Comparison of ENCODE assay signal across 8 mouse cellular contexts in genomic region chr8:89272381-89272815, GRCm38 (mm10).
DNase-seq lines count a peak whose midpoint lies in the region; ATAC-seq lines count a peak whose summit lies in the region.

No protein-coding gene starts in this region.

- H3K27ac ChIP-seq in kidney, embryonic 16.5 days (ENCODE audit: low read length), result peak overlapping the region; percentile 57
- no peak overlapping the region for H3K27ac ChIP-seq in liver, embryonic 12.5 days
- peak overlapping the region; percentile 55 for H3K27ac ChIP-seq in neural tube, embryonic 14.5 days (ENCODE audit: low read depth, low read length)

- 0 out of 2 replicates have a peak, but pooled peaks have one; percentile 50 for ATAC-seq in kidney, embryonic 16.5 days (ENCODE audit: low FRiP score, low TSS enrichment)
- no peak for ATAC-seq in liver, embryonic 12.5 days
- ATAC-seq in neural tube, embryonic 14.5 days (ENCODE audit: low read depth), result peak; percentile 24; the same call in 1 of the 2 replicates
- no peak for ATAC-seq in erythroblast, adult 5-6 weeks (replicated peaks; ENCODE audit: low FRiP score, poor library complexity, severe bottlenecking)

- H3K9ac ChIP-seq in kidney, embryonic 16.5 days (replicated peaks; ENCODE audit: low read length), result peak overlapping the region; percentile 54; the same call in 1 of the 2 replicates
- H3K9ac ChIP-seq in liver, embryonic 12.5 days, result no peak overlapping the region
- peak overlapping the region; percentile 25; the same call in 1 of the 2 replicates for H3K9ac ChIP-seq in neural tube, embryonic 14.5 days (replicated peaks; ENCODE audit: low read depth, low read length)

- no peaks in the 10 kb centered on the region for H3K36me3 ChIP-seq in kidney, embryonic 16.5 days (ENCODE audit: insufficient read depth, low read length)
- no peaks in the 10 kb centered on the region for H3K36me3 ChIP-seq in liver, embryonic 12.5 days
- no peaks in the 10 kb centered on the region for H3K36me3 ChIP-seq in neural tube, embryonic 14.5 days (ENCODE audit: control insufficient read depth, insufficient read depth, low read length)

- 0 out of 2 replicates have a peak, but pooled peaks cover 7% of the 10 kb centered on the region for H3K4me1 ChIP-seq in kidney, embryonic 16.5 days (ENCODE audit: insufficient read depth, low read length)
- no peaks in the 10 kb centered on the region for H3K4me1 ChIP-seq in liver, embryonic 12.5 days
- H3K4me1 ChIP-seq in neural tube, embryonic 14.5 days (ENCODE audit: control insufficient read depth, insufficient read depth, low read length), result 0 out of 2 replicates have a peak, but pooled peaks cover 4% of the 10 kb centered on the region

- DNase-seq in adrenal gland, adult 18-20 months (ENCODE audit: low spot score in 2 of 2), result peak; percentile 10 to 22
- no peak for DNase-seq in adrenal gland, postnatal 4 days (ENCODE audit: low spot score in 2 of 2)
- peak; percentile 40 for DNase-seq in adrenal gland, postnatal 10 days
- peak; percentile 48 for DNase-seq in forelimb bud, embryonic 11.5 days (ENCODE audit: low read depth, low spot score)

- H3K27me3 ChIP-seq in kidney, embryonic 16.5 days (ENCODE audit: insufficient read depth, low read length), result no peaks in the 10 kb centered on the region
- H3K27me3 ChIP-seq in liver, embryonic 12.5 days (replicated peaks), result peaks cover 35% of the 10 kb centered on the region
- no peaks in the 10 kb centered on the region for H3K27me3 ChIP-seq in neural tube, embryonic 14.5 days (ENCODE audit: control insufficient read depth, insufficient read depth, low read length)

- H3K4me2 ChIP-seq in kidney, embryonic 16.5 days (replicated peaks; ENCODE audit: low read depth, low read length), result peak overlapping the region; percentile 60
- H3K4me2 ChIP-seq in liver, embryonic 12.5 days, result peak overlapping the region; percentile 54
- H3K4me2 ChIP-seq in neural tube, embryonic 14.5 days (ENCODE audit: low read depth, low read length), result peak overlapping the region; percentile 44

- WGBS in kidney, embryonic 16.5 days, result 1% methylated on average over 28 of the region's 28 CpGs
- 2% methylated on average over 28 of the region's 28 CpGs for WGBS in liver, embryonic 12.5 days (ENCODE audit: insufficient replicate concordance)
- under 1% methylated on average over 28 of the region's 28 CpGs for WGBS in neural tube, embryonic 14.5 days

- H3K9me3 ChIP-seq in kidney, embryonic 16.5 days (ENCODE audit: low read length), result peaks cover 4% of the 10 kb centered on the region; the same call in 1 of the 2 replicates
- no peaks in the 10 kb centered on the region for H3K9me3 ChIP-seq in liver, embryonic 12.5 days (replicated peaks)
- no peaks in the 10 kb centered on the region for H3K9me3 ChIP-seq in neural tube, embryonic 14.5 days (ENCODE audit: control insufficient read depth, low read length)

- peak overlapping the region; percentile 36 for H3K4me3 ChIP-seq in kidney, embryonic 16.5 days (ENCODE audit: low read length)
- H3K4me3 ChIP-seq in liver, embryonic 12.5 days, result peak overlapping the region; percentile 35
- peak overlapping the region; percentile 17 for H3K4me3 ChIP-seq in neural tube, embryonic 14.5 days (ENCODE audit: low read depth, low read length)

Comparison
In these comparisons a context has a peak if more than half of its experiments do, and no peak if none do; other contexts are left out.
1. DNase-seq: peak in adrenal gland, adult 18-20 months (2 of 2), adrenal gland, postnatal 10 days (single experiment) and forelimb bud, embryonic 11.5 days (single experiment); none in adrenal gland, postnatal 4 days (0 of 2).
2. ATAC-seq: peak in kidney, embryonic 16.5 days (single experiment) and neural tube, embryonic 14.5 days (single experiment); none in liver, embryonic 12.5 days (single experiment) and erythroblast, adult 5-6 weeks (single experiment).
3. Peak in every context shown above with its lines, with median percentiles within 50 percentile points of each other: H3K4me2 ChIP-seq and H3K4me3 ChIP-seq.